Mouse (Mus musculus) ES-E14 (cell line): ENCODE results near the gene Plin2.

Source experiments
- CHD2 ChIP-seq: IDR thresholded peaks from 2 replicates; pipeline ENCODE4 v1.6.1; 2014; ENCODE audit warnings: mild to moderate bottlenecking, low read depth, low read length, inconsistent platforms
- MAFK ChIP-seq: IDR thresholded peaks from 2 replicates; pipeline ENCODE4 v1.6.1; 2014; ENCODE audit warnings: mild to moderate bottlenecking, low read depth, low read length, inconsistent platforms; ENCODE audit not compliant: insufficient read depth
- ZC3H11A ChIP-seq: IDR thresholded peaks from 2 replicates; pipeline ENCODE4 v1.6.1; 2012; ENCODE audit warnings: low read depth, mild to moderate bottlenecking, inconsistent platforms, low read length, borderline replicate concordance
- ZNF384 ChIP-seq: IDR thresholded peaks from 2 replicates; pipeline ENCODE4 v1.6.1; 2012; ENCODE audit warnings: low read depth, low read length, inconsistent platforms

GRCm38 (mm10) chr4:86676756-86677155, 6.9 kb upstream of the Plin2 start:
- TF ChIP-seq ZNF384 (no peak), MAFK (no peak), ZC3H11A (no peak), CHD2 (no peak)
